Mouse (Mus musculus) olfactory bulb, adult 2 months (tissue): Measurements from ENCODE around the gene Gm973. TPM values are rescaled to one million over a fixed set of nuclear protein-coding genes. Genes with fewer than 3 reads are reported as not detected.

ENCODE experiments used
- H3K27ac ChIP-seq: fragments of 200-500 bp; 2 replicates; pipeline ENCODE4 v1.5.1; 2012; ENCODE audit warnings: low read depth, low read length; ENCODE audit not compliant: insufficient read depth
- H3K4me1 ChIP-seq: fragments of 200-500 bp; 2 replicates; pipeline ENCODE4 v1.6.1; 2012; ENCODE audit warnings: low read length; ENCODE audit not compliant: control insufficient read depth, insufficient read depth
- H3K4me3 ChIP-seq: fragments of 200-500 bp; 2 replicates; pipeline ENCODE4 v1.5.1; 2012; ENCODE audit warnings: mild to moderate bottlenecking, low read depth, low read length, moderate library complexity; ENCODE audit not compliant: insufficient read depth
- CTCF ChIP-seq: fragments of 200-500 bp; IDR thresholded peaks from 2 replicates; pipeline ENCODE4 v1.5.1; 2012; ENCODE audit warnings: low read depth, mild to moderate bottlenecking, low read length, moderate library complexity; ENCODE audit not compliant: insufficient read depth
- POLR2A ChIP-seq: fragments of 200-500 bp; IDR thresholded peaks from 2 replicates; pipeline ENCODE4 v1.6.1; 2012; ENCODE audit warnings: mild to moderate bottlenecking, low read depth, low read length, moderate library complexity; ENCODE audit not compliant: insufficient read depth
- WGBS: fragments of 180-500 bp; shearing (Covaris S2); methylation state at CpG from one replicate; pipeline ENCODE4 v1.1.7; 2018; 5-methylcytosine and 5-hydroxymethylcytosine counted together
- polyA plus RNA-seq: library from polyadenylated mRNA; stranded (reverse); fragments of >200 nt; gene quantifications from 2 replicates; pipeline ENCODE4 v1.2.4, GENCODE M21; 2012; ENCODE audit warnings: low replicate concordance; ENCODE audit not compliant: missing spikeins, insufficient read depth, insufficient read length

The Gm973 gene
- polyA plus RNA-seq, 1 experiment, result not detected

DNA sequence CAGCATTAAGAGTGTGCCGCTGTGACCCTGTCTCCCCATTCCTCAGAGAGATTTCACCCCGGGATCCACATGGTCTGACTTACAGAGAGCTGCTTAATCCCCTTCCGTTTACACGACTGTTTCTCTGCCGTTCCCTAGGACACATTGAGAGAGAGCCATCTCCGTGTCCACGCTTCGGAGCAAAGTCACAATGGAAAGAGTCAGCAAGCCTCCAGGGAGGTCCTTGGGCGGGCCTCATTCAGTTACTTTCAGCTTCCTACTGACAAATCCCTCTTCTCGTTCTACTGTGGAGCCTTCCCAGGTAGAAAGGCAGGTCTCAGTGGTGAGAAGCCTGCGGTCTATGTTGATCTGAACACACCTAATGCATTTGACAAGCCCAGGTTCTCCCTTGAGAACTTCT is 34.9 kb downstream of the Gm973 start:
- TF ChIP-seq POLR2A, result no peak
- TF ChIP-seq CTCF, result no peak
- Histone ChIP-seq H3K4me1 (no peaks in the 10 kb centered on the region; the same call in 1 of the 2 replicates), H3K27ac (no peak overlapping the region), H3K4me3 (no peak overlapping the region)
- WGBS, result 84% methylated on average over 11 of the region's 11 CpGs

- Histone ChIP-seq H3K4me3 (no peak overlapping the region), H3K27ac (no peak overlapping the region), H3K4me1 (no peaks in the 10 kb centered on the region; the same call in 1 of the 2 replicates)
- WGBS, result 73% methylated on average over 5 of the region's 5 CpGs
- TF ChIP-seq POLR2A (no peak), CTCF (no peak)
These were observed 37.6 kb downstream of the Gm973 start for GRCm38 (mm10) chr1:59553708-59554107.

DNA sequence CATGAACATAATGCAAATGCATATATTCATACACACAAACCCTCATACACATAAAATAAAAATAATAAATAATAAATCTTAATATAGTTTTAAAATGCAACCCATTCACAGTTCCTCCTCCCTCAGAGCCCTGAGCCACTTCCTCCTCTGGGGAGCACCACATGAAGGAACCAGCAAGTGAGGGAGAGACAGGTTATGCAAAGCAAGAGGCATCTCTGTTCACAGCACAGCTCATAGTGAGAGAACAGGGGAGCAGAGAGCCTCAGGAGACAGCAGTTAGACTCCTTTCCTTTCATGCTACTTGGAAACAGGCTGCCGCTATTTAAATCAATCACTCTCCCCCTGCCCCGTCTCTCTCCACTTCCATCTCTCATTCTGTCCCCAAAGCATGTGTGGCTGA is 47.5 kb downstream of the Gm973 start:
- no peak overlapping the region for H3K27ac ChIP-seq
- TF ChIP-seq POLR2A, result no peak
- TF ChIP-seq CTCF, result no peak
- H3K4me1 ChIP-seq, result 0 out of 2 replicates have a peak, but pooled peaks cover 3% of the 10 kb centered on the region
- no peak overlapping the region for H3K4me3 ChIP-seq
- 88% methylated on average over 2 of the region's 2 CpGs for WGBS

GRCm38 (mm10) chr1:59565804-59566203 is 49.7 kb downstream of the Gm973 start:
- Histone ChIP-seq H3K4me1 (0 out of 2 replicates have a peak, but pooled peaks cover 3% of the 10 kb centered on the region), H3K4me3 (no peak overlapping the region), H3K27ac (no peak overlapping the region)
- whole genome bisulfite sequencing, result 88% methylated on average over 5 of the region's 5 CpGs
- TF ChIP-seq CTCF, result no peak
- no peak for TF ChIP-seq POLR2A

DNA sequence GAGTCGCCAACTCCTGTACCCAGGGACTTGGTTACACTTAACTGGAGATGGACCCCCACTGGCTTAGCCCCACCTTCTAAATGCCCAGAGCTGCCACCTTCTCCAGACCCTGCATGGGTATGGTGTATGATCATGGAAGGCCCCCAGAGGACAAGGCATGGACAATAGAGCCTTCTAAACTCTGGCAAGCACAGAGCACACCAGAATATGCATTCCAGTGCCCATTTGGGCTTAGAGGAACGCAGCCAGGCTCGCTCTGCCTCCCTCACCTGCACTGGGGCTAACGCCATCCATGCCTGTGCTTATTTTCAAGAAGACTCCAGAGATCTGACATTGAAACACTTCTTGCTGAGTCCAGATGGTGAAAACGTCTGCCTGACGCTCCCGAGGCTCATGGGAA is 50.2 kb downstream of the Gm973 start:
- H3K4me3 ChIP-seq, result no peak overlapping the region
- no peak for TF ChIP-seq POLR2A
- TF ChIP-seq CTCF, result no peak
- WGBS, result 88% methylated on average over 7 of the region's 7 CpGs
- H3K27ac ChIP-seq, result no peak overlapping the region
- 0 out of 2 replicates have a peak, but pooled peaks cover 3% of the 10 kb centered on the region for H3K4me1 ChIP-seq

- 0 out of 2 replicates have a peak, but pooled peaks cover 3% of the 10 kb centered on the region for H3K4me1 ChIP-seq
- TF ChIP-seq CTCF (no peak), POLR2A (no peak)
- 71% methylated on average over 6 of the region's 6 CpGs for WGBS
- no peak overlapping the region for H3K4me3 ChIP-seq
- no peak overlapping the region for H3K27ac ChIP-seq
These were observed 50.9 kb downstream of the Gm973 start for GRCm38 (mm10) chr1:59566926-59567325.

DNA sequence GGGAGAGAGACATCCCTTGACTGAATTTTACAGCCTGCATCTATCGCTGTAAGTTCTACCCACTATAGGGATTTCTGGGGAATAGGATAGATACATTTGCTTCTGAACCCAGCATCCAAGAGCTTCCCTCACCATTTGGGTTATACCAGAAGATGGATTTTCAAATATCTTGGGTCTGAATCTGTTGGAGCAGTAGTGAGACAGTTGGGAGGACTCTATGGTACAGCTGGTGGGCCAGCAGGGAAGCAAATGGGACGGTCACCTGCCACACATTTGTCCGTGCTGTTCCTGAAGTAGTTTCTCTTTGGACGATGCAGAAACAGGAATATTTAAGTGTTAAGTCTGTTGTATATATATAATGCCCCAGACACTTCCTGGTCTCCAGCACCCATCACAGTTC is 51.5 kb downstream of the Gm973 start:
- TF ChIP-seq CTCF (no peak), POLR2A (no peak)
- Histone ChIP-seq H3K4me3 (no peak overlapping the region), H3K27ac (no peak overlapping the region), H3K4me1 (0 out of 2 replicates have a peak, but pooled peaks cover 3% of the 10 kb centered on the region)
- WGBS, result 95% methylated on average over 4 of the region's 4 CpGs

- 0 out of 2 replicates have a peak, but pooled peaks cover 3% of the 10 kb centered on the region for H3K4me1 ChIP-seq
- H3K4me3 ChIP-seq, result no peak overlapping the region
- 95% methylated on average over 1 of the region's 1 CpGs for WGBS
- TF ChIP-seq POLR2A (no peak), CTCF (no peak)
- no peak overlapping the region for H3K27ac ChIP-seq
These were observed 52.2 kb downstream of the Gm973 start for GRCm38 (mm10) chr1:59568283-59568682.

- Histone ChIP-seq H3K4me3 (no peak overlapping the region), H3K27ac (no peak overlapping the region), H3K4me1 (peaks cover 8% of the 10 kb centered on the region)
- WGBS, result 91% methylated on average over 5 of the region's 5 CpGs
- TF ChIP-seq CTCF (no peak), POLR2A (no peak)
These were observed 53.2 kb downstream of the Gm973 start for GRCm38 (mm10) chr1:59569301-59569700.

- Histone ChIP-seq H3K27ac (no peak overlapping the region), H3K4me1 (peaks cover 16% of the 10 kb centered on the region), H3K4me3 (no peak overlapping the region)
- TF ChIP-seq CTCF (no peak), POLR2A (no peak)
- 88% methylated on average over 4 of the region's 4 CpGs for WGBS
These were observed 54.7 kb downstream of the Gm973 start for GRCm38 (mm10) chr1:59570767-59571166.
